27 mouse cellular contexts compared by ENCODE assay signal in genomic region chr11:117036977-117037376, GRCm38 (mm10).
DNase-seq lines count a peak whose midpoint lies in the region; ATAC-seq and TF ChIP-seq lines count a peak whose summit lies in the region.
"Had no signal": no experiment of that assay in that cellular context is flagged by ENCODE, and none has a peak within 500 bp of the region (broad histone marks: within the 10 kb centered on the region; RNA-seq: fewer than 3 reads in every experiment).

No protein-coding gene starts in this region.

- H3K9me3 ChIP-seq in intestine, embryonic 14.5 days (ENCODE audit: control insufficient read depth, low read length), result no peaks in the 10 kb centered on the region
- no peaks in the 10 kb centered on the region for H3K9me3 ChIP-seq in intestine, postnatal 0 days (ENCODE audit: control insufficient read depth)
- no peaks in the 10 kb centered on the region for H3K9me3 ChIP-seq in kidney, postnatal 0 days (replicated peaks; ENCODE audit: low read length)
- no peaks in the 10 kb centered on the region for H3K9me3 ChIP-seq in kidney, embryonic 14.5 days (ENCODE audit: control insufficient read depth, low read length)
- H3K9me3 ChIP-seq in limb, embryonic 14.5 days (ENCODE audit: control insufficient read depth, low read length), result no peaks in the 10 kb centered on the region
- H3K9me3 ChIP-seq: embryonic facial prominence, embryonic 12.5 days; heart, embryonic 10.5 days; heart, embryonic 15.5 days; liver, embryonic 15.5 days; lung, embryonic 15.5 days; midbrain, embryonic 13.5 days had no signal

- peaks cover 4% of the 10 kb centered on the region for H3K4me1 ChIP-seq in intestine, embryonic 14.5 days (replicated peaks; ENCODE audit: control insufficient read depth, insufficient read depth, low read length)
- H3K4me1 ChIP-seq in intestine, postnatal 0 days (replicated peaks; ENCODE audit: control insufficient read depth, insufficient read depth, low read length), result no peaks in the 10 kb centered on the region
- H3K4me1 ChIP-seq in kidney, postnatal 0 days (replicated peaks; ENCODE audit: insufficient read depth, low read length), result peaks cover 9% of the 10 kb centered on the region; the same call in 1 of the 2 replicates
- peaks cover 15% of the 10 kb centered on the region; the same call in 1 of the 2 replicates for H3K4me1 ChIP-seq in kidney, embryonic 14.5 days (ENCODE audit: control insufficient read depth, insufficient read depth, low read length)
- peaks cover 11% of the 10 kb centered on the region for H3K4me1 ChIP-seq in limb, embryonic 14.5 days (ENCODE audit: control insufficient read depth, insufficient read depth, low read length)

- DNase-seq in intestine, embryonic 14.5 days (ENCODE audit: low spot score), result no peak
- peak; percentile 24 for DNase-seq in kidney, postnatal 0 days (ENCODE audit: low spot score)
- DNase-seq in thymus, postnatal 0 days (ENCODE audit: low spot score), result peak; percentile 40
- no peak for DNase-seq in thymus, adult 18-20 months
- no peak for DNase-seq in limb, embryonic 14.5 days (ENCODE audit: low spot score)
- DNase-seq in ovary, postnatal 36 days (ENCODE audit: low spot score), result no peak
- DNase-seq: adrenal gland, postnatal 14 days; cerebellum, adult 11 months; cerebellum, adult 9-10 months; cerebellum, postnatal 36 days; embryo, embryonic 11 days; gastrocnemius, postnatal 14 days; layer of hippocampus, postnatal 36 days; lung, postnatal 36 days; right cerebral cortex, postnatal 4 days; thymus, adult 2 months had no signal

- TF ChIP-seq POLR2A in limb, embryonic 14.5 days (IDR thresholded peaks at IDR 0.05; ENCODE audit: borderline replicate concordance, extremely low read depth, insufficient read depth, insufficient read length), result no peak

- 0 out of 2 replicates have a peak overlapping the region, but pooled peaks have one; percentile 11 for H3K27ac ChIP-seq in intestine, embryonic 14.5 days (ENCODE audit: low read depth)
- H3K27ac ChIP-seq in intestine, postnatal 0 days (ENCODE audit: low read depth, low read length), result no peak overlapping the region
- H3K27ac ChIP-seq in kidney, postnatal 0 days, result no peak overlapping the region
- H3K27ac ChIP-seq in kidney, embryonic 14.5 days (ENCODE audit: low read depth, low read length), result no peak overlapping the region
- H3K27ac ChIP-seq in limb, embryonic 14.5 days (replicated peaks; ENCODE audit: low read depth, low read length), result no peak overlapping the region
- H3K27ac ChIP-seq: embryonic facial prominence, embryonic 12.5 days; heart, embryonic 10.5 days; heart, embryonic 15.5 days; hindbrain, embryonic 12.5 days; liver, embryonic 15.5 days; lung, embryonic 15.5 days; midbrain, embryonic 13.5 days; stomach, postnatal 0 days had no signal

- no peak overlapping the region for H3K4me3 ChIP-seq in intestine, embryonic 14.5 days (ENCODE audit: low read depth, low read length)
- no peak overlapping the region for H3K4me3 ChIP-seq in intestine, postnatal 0 days (ENCODE audit: low read depth, low read length)
- no peak overlapping the region for H3K4me3 ChIP-seq in kidney, postnatal 0 days (replicated peaks; ENCODE audit: low read depth, low read length)
- no peak overlapping the region for H3K4me3 ChIP-seq in kidney, embryonic 14.5 days (ENCODE audit: low read length)
- H3K4me3 ChIP-seq in limb, embryonic 14.5 days (replicated peaks; ENCODE audit: low read length), result no peak overlapping the region
- H3K4me3 ChIP-seq: embryonic facial prominence, embryonic 12.5 days; heart, embryonic 10.5 days; heart, embryonic 15.5 days; hindbrain, embryonic 12.5 days; liver, embryonic 15.5 days; lung, embryonic 15.5 days; midbrain, embryonic 13.5 days had no signal

- no peaks in the 10 kb centered on the region for H3K27me3 ChIP-seq in intestine, embryonic 14.5 days (replicated peaks; ENCODE audit: control insufficient read depth, insufficient read depth, low read length)
- no peaks in the 10 kb centered on the region for H3K27me3 ChIP-seq in intestine, postnatal 0 days (replicated peaks; ENCODE audit: control insufficient read depth, insufficient read depth, low read length)
- H3K27me3 ChIP-seq in kidney, postnatal 0 days (ENCODE audit: insufficient read depth, low read length), result no peaks in the 10 kb centered on the region
- no peaks in the 10 kb centered on the region for H3K27me3 ChIP-seq in kidney, embryonic 14.5 days (ENCODE audit: control insufficient read depth, insufficient read depth, low read length)
- no peaks in the 10 kb centered on the region for H3K27me3 ChIP-seq in limb, embryonic 14.5 days (ENCODE audit: control insufficient read depth, insufficient read depth, low read length)
- H3K27me3 ChIP-seq: embryonic facial prominence, embryonic 12.5 days; heart, embryonic 15.5 days; hindbrain, embryonic 12.5 days; lung, embryonic 15.5 days; midbrain, embryonic 13.5 days had no signal

- H3K4me2 ChIP-seq in intestine, embryonic 14.5 days (ENCODE audit: low read length), result no peak overlapping the region
- no peak overlapping the region for H3K4me2 ChIP-seq in intestine, postnatal 0 days (replicated peaks; ENCODE audit: low read depth)
- no peak overlapping the region for H3K4me2 ChIP-seq in kidney, postnatal 0 days (ENCODE audit: low read length)
- no peak overlapping the region for H3K4me2 ChIP-seq in kidney, embryonic 14.5 days (replicated peaks; ENCODE audit: low read depth, low read length)
- H3K4me2 ChIP-seq in limb, embryonic 14.5 days (replicated peaks; ENCODE audit: low read depth, low read length, severe bottlenecking), result no peak overlapping the region
- H3K4me2 ChIP-seq: embryonic facial prominence, embryonic 12.5 days; heart, embryonic 15.5 days; hindbrain, embryonic 12.5 days; liver, embryonic 15.5 days; lung, embryonic 15.5 days; midbrain, embryonic 13.5 days had no signal

- TF ChIP-seq CTCF in intestine, postnatal 0 days (IDR thresholded peaks at IDR 0.05; ENCODE audit: low read depth), result no peak
- no peak for TF ChIP-seq CTCF in kidney, postnatal 0 days (IDR thresholded peaks at IDR 0.05; ENCODE audit: low read depth)

- H3K36me3 ChIP-seq in intestine, embryonic 14.5 days (ENCODE audit: control insufficient read depth, insufficient read depth, low read length), result no peaks in the 10 kb centered on the region
- H3K36me3 ChIP-seq in intestine, postnatal 0 days (ENCODE audit: control insufficient read depth, insufficient read depth), result no peaks in the 10 kb centered on the region
- no peaks in the 10 kb centered on the region for H3K36me3 ChIP-seq in kidney, postnatal 0 days (ENCODE audit: insufficient read depth, low read length)
- no peaks in the 10 kb centered on the region for H3K36me3 ChIP-seq in kidney, embryonic 14.5 days (ENCODE audit: control insufficient read depth, insufficient read depth, low read length)
- H3K36me3 ChIP-seq in limb, embryonic 14.5 days (ENCODE audit: control insufficient read depth, insufficient read depth, low read length), result no peaks in the 10 kb centered on the region
- H3K36me3 ChIP-seq: embryonic facial prominence, embryonic 12.5 days; heart, embryonic 10.5 days; heart, embryonic 15.5 days; hindbrain, embryonic 12.5 days; liver, embryonic 15.5 days; lung, embryonic 15.5 days; midbrain, embryonic 13.5 days had no signal

- 66% methylated on average over 7 of the region's 7 CpGs for WGBS in intestine, embryonic 14.5 days
- 59% methylated on average over 7 of the region's 7 CpGs for WGBS in intestine, postnatal 0 days
- WGBS in kidney, postnatal 0 days, result 49% methylated on average over 7 of the region's 7 CpGs
- WGBS in kidney, embryonic 14.5 days, result 45% methylated on average over 7 of the region's 7 CpGs
- WGBS in limb, embryonic 14.5 days, result 41% methylated on average over 7 of the region's 7 CpGs

- no peak overlapping the region for H3K9ac ChIP-seq in intestine, embryonic 14.5 days (ENCODE audit: low read length)
- H3K9ac ChIP-seq in intestine, postnatal 0 days (ENCODE audit: low read depth, low read length), result no peak overlapping the region
- H3K9ac ChIP-seq in kidney, postnatal 0 days (ENCODE audit: low read depth, low read length), result no peak overlapping the region
- H3K9ac ChIP-seq in kidney, embryonic 14.5 days (ENCODE audit: low read depth, low read length), result no peak overlapping the region
- H3K9ac ChIP-seq in limb, embryonic 14.5 days (ENCODE audit: low read depth, low read length, severe bottlenecking), result no peak overlapping the region
- H3K9ac ChIP-seq: embryonic facial prominence, embryonic 12.5 days; heart, embryonic 15.5 days; hindbrain, embryonic 12.5 days; liver, embryonic 15.5 days; lung, embryonic 15.5 days; midbrain, embryonic 13.5 days had no signal

- no peak for ATAC-seq in intestine, embryonic 14.5 days (replicated peaks; ENCODE audit: low FRiP score, low TSS enrichment, low read depth)
- ATAC-seq in intestine, postnatal 0 days, result no peak
- ATAC-seq in kidney, postnatal 0 days (replicated peaks; ENCODE audit: low FRiP score, low read depth), result no peak
- no peak for ATAC-seq in kidney, embryonic 14.5 days (ENCODE audit: low FRiP score, low TSS enrichment)
- 0 out of 2 replicates have a peak, but pooled peaks have one; percentile 10 for ATAC-seq in limb, embryonic 14.5 days (ENCODE audit: low FRiP score, low read depth)
- ATAC-seq: forebrain, embryonic 14.5 days; midbrain, embryonic 13.5 days had no signal

Comparison
In these comparisons a context has a peak if more than half of its experiments do, and no peak if none do; other contexts are left out.
1. DNase-seq: peak in kidney, postnatal 0 days (single experiment) and thymus, postnatal 0 days (single experiment); none in intestine, embryonic 14.5 days (single experiment), thymus, adult 18-20 months (0 of 2), limb, embryonic 14.5 days (single experiment) and ovary, postnatal 36 days (single experiment).